Mouse (Mus musculus): ENCODE measurements around the gene Snapin. TPM values are rescaled to one million over a fixed set of nuclear protein-coding genes. Genes with fewer than 3 reads are reported as not detected.

Snapin gene
- polyA plus RNA-seq, 1 experiment: 3.8 TPM

- no peak for TF ChIP-seq GATA1 (IDR thresholded peaks at IDR 0.05; ENCODE audit: low read length)
Observed at GRCm38 (mm10) chr3:90512276-90512675, 21.4 kb upstream of the Snapin start.

GRCm38 (mm10) chr3:90509747-90510123, 18.9 kb upstream of the Snapin start:
- TF ChIP-seq GATA1 (IDR thresholded peaks at IDR 0.05; ENCODE audit: low read length): no peak

GRCm38 (mm10) chr3:90508950-90509746, 18.3 kb upstream of the Snapin start, which contains the start of gene Chtop:
Gene Chtop (minus strand): TSS chr3:90509498.
- TF ChIP-seq GATA1 (IDR thresholded peaks at IDR 0.05; ENCODE audit: low read length): no peak

- no peak for TF ChIP-seq GATA1 (IDR thresholded peaks at IDR 0.05; ENCODE audit: low read length)
Observed at GRCm38 (mm10) chr3:90508287-90508949, 17.6 kb upstream of the Snapin start.

GRCm38 (mm10) chr3:90506362-90506761, 15.5 kb upstream of the Snapin start:
- no peak for TF ChIP-seq GATA1 (IDR thresholded peaks at IDR 0.05; ENCODE audit: low read length)

- no peak for TF ChIP-seq GATA1 (IDR thresholded peaks at IDR 0.05; ENCODE audit: low read length)
Observed at GRCm38 (mm10) chr3:90505216-90505615, 14.4 kb upstream of the Snapin start.

- no peak for TF ChIP-seq GATA1 (IDR thresholded peaks at IDR 0.05; ENCODE audit: low read length)
Observed at GRCm38 (mm10) chr3:90503444-90503843, 12.6 kb upstream of the Snapin start.

- no peak for TF ChIP-seq GATA1 (IDR thresholded peaks at IDR 0.05; ENCODE audit: low read length)
Observed at GRCm38 (mm10) chr3:90497597-90497996, 6.8 kb upstream of the Snapin start.

GRCm38 (mm10) chr3:90495850-90496525, 5.2 kb upstream of the Snapin start:
- no peak for TF ChIP-seq GATA1 (IDR thresholded peaks at IDR 0.05; ENCODE audit: low read length)

GRCm38 (mm10) chr3:90493831-90494540, 3.2 kb upstream of the Snapin start:
- no peak for TF ChIP-seq GATA1 (IDR thresholded peaks at IDR 0.05; ENCODE audit: low read length)

- no peak for TF ChIP-seq GATA1 (IDR thresholded peaks at IDR 0.05; ENCODE audit: low read length)
Observed at GRCm38 (mm10) chr3:90491350-90491749, 517 bp upstream of the Snapin start.

- no peak for TF ChIP-seq GATA1 (IDR thresholded peaks at IDR 0.05; ENCODE audit: low read length)
Observed at GRCm38 (mm10) chr3:90488576-90488975, 2.3 kb downstream of the Snapin start.

GRCm38 (mm10) chr3:90486998-90487397, 3.8 kb downstream of the Snapin start:
- TF ChIP-seq GATA1 (IDR thresholded peaks at IDR 0.05; ENCODE audit: low read length): no peak

GRCm38 (mm10) chr3:90475831-90476611, 14.8 kb downstream of the Snapin start, which contains the start of gene Ilf2:
Gene Ilf2 (plus strand): TSS chr3:90476126.
- no peak for TF ChIP-seq GATA1 (IDR thresholded peaks at IDR 0.05; ENCODE audit: low read length)
